Mouse (Mus musculus) ES-Bruce4 (cell line): ENCODE measurements around the gene Ifit2. TPM values are rescaled to one million over a fixed set of nuclear protein-coding genes. Genes with fewer than 3 reads are reported as not detected.

Experiments used
- H3K27ac ChIP-seq: 2 replicates; pipeline ENCODE4 v1.5.1; 2012; ENCODE audit warnings: low read length, inconsistent platforms; ENCODE audit not compliant: insufficient read depth
- H3K27me3 ChIP-seq: 2 replicates; pipeline ENCODE4 v1.6.1; 2012; ENCODE audit warnings: mild to moderate bottlenecking, low read length, inconsistent platforms; ENCODE audit not compliant: control insufficient read depth, poor library complexity, insufficient read depth, severe bottlenecking
- H3K36me3 ChIP-seq: 2 replicates; pipeline ENCODE4 v1.6.1; 2012; ENCODE audit warnings: inconsistent platforms, mild to moderate bottlenecking, low read length, moderate library complexity; ENCODE audit not compliant: control insufficient read depth, poor library complexity, insufficient read depth, severe bottlenecking
- H3K4me1 ChIP-seq: one replicate; pipeline ENCODE4 v1.8.1; 2011; ENCODE audit warnings: low read length; ENCODE audit not compliant: control insufficient read depth, insufficient read depth
- H3K4me3 ChIP-seq: 2 replicates; pipeline ENCODE4 v1.5.1; 2011; ENCODE audit warnings: low read depth, mild to moderate bottlenecking, low read length
- H3K9ac ChIP-seq: 2 replicates; pipeline ENCODE4 v1.6.1; 2012; ENCODE audit warnings: low read depth, mild to moderate bottlenecking, inconsistent platforms; ENCODE audit not compliant: poor library complexity, severe bottlenecking
- H3K9me3 ChIP-seq: replicated peaks from 2 replicates; pipeline ENCODE4 v1.6.1; 2012; ENCODE audit warnings: mild to moderate bottlenecking, low read length, inconsistent platforms; ENCODE audit not compliant: control insufficient read depth, poor library complexity, insufficient read depth, severe bottlenecking
- CTCF ChIP-seq: IDR thresholded peaks from one replicate; pipeline ENCODE4 v1.8.1; 2011; ENCODE audit warnings: low read depth, low read length
- EP300 ChIP-seq: IDR thresholded peaks from 2 replicates; pipeline ENCODE4 v1.6.1; 2011; ENCODE audit warnings: low read depth, low read length; ENCODE audit not compliant: insufficient read depth
- POLR2A ChIP-seq: IDR thresholded peaks from one replicate; pipeline ENCODE4 v1.8.1; 2011; ENCODE audit warnings: low read length; ENCODE audit not compliant: insufficient read depth
- polyA plus RNA-seq: library from polyadenylated mRNA; stranded (reverse); fragments of >200 nt; gene quantifications from 2 replicates; pipeline ENCODE4 v1.2.4, GENCODE M21; 2011; ENCODE audit warnings: low read depth; ENCODE audit not compliant: missing spikeins, insufficient read depth, insufficient read length

Ifit2 gene
- polyA plus RNA-seq, result 1.9 and 3.2 TPM in 2 replicates

DNA sequence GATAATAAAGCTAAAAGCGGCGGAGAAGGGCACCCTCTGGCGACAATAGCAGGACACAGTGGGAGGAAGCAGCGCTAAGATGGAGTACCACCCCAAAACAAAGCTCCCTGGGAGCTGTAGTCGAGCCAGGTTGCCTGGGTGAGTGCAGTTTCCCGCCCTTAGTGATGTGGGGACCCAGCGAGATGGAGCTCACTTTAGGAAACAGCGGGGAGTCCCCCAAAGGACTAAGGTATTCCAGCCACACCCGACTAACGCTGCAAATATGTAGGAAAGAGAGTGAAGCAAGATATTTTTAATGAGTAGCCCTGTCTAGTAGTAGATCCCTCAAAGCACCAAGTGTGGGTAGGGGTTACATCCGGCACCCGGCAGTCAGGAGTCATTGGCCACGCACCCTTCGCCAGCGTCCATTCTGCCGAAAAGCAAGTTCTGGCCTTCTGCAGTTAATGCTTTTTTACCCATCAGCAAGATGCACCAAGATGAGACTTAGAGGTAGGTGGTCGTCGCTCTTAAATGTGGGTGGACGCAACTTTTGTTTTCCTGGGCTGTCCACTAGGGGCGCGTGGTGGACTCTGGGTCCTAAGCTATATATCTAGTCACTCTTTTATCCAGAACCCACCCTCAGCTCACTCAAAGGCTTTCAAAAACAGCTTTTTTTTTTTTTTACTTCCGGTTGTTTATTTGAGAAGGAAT, at the start of gene Ifit2:
Gene Ifit2, plus strand, starts transcription at position 161 of the 690 bp plus-strand sequence.
- Histone ChIP-seq H3K4me3 (peak within 1 kb of the TSS; percentile 70), H3K4me1 (no peaks in the 10 kb centered on the region), H3K27me3 (no peaks in the 10 kb centered on the region; the same call in 1 of the 2 replicates), H3K27ac (no peak within 1 kb of the TSS), H3K9me3 (no peaks in the 10 kb centered on the region), H3K9ac (0 out of 2 replicates have a peak within 1 kb of the TSS, but pooled peaks have one; percentile 41), H3K36me3 (no peaks in the 10 kb centered on the region)
- TF ChIP-seq EP300 (no peak), CTCF (peak; percentile 47), POLR2A (no peak)

DNA sequence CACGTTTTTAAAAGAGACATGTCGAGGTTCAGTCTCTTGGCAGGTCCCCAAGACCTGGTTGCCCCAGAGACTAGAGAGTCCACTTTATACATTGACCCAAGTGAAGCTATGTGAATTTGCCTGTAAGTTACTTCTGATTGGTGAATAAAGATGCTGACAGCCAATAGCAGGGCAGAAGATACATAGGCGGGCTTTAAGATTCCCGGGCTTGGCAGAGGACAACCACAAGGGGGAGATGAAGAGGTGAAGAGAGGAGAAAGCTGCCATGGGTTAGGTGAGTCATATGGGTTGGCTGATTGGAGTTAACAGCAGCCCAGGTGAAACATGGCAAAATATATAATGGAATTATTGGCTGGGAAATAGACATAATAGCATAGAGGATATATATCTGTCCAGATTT, 49.7 kb upstream of the Ifit2 start:
- H3K27me3 ChIP-seq, result no peaks in the 10 kb centered on the region
- H3K4me1 ChIP-seq, result no peaks in the 10 kb centered on the region
- H3K9ac ChIP-seq, result no peak overlapping the region
- H3K4me3 ChIP-seq, result no peak overlapping the region
- H3K27ac ChIP-seq, result no peak overlapping the region
- no peaks in the 10 kb centered on the region for H3K9me3 ChIP-seq
- no peaks in the 10 kb centered on the region for H3K36me3 ChIP-seq
- TF ChIP-seq POLR2A (no peak), CTCF (peak; percentile 34)

DNA sequence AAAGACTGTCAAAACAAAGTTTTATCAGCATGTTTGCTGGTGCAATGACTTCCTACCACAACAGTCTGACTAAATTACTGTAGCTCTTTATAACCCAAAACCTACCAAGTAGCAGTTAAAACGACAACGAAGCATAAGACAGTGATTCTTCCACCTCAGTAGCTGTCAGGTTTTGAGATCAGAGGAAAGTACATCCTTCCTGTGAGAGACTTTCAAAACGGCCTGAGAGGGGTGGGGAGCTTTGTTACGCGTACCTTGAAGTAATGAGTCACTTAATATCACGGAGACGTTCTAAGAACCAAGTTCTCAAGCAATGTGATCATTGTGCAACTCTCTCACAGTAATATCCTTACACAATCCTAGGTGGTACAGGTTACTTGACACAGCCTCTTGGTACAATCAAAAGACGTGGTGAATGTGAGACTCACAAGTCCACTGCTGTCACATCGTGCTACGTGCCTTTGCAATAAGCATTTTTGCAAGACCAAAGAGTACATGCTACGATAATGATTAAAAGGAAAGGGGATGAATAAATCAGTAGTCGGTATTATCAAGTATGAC, 45.3 kb upstream of the Ifit2 start:
- Histone ChIP-seq H3K9ac (no peak overlapping the region), H3K27ac (no peak overlapping the region), H3K9me3 (no peaks in the 10 kb centered on the region), H3K4me3 (no peak overlapping the region), H3K27me3 (no peaks in the 10 kb centered on the region), H3K36me3 (no peaks in the 10 kb centered on the region), H3K4me1 (no peaks in the 10 kb centered on the region)
- no peak for TF ChIP-seq CTCF
- TF ChIP-seq POLR2A, result no peak
- TF ChIP-seq EP300, result no peak

DNA sequence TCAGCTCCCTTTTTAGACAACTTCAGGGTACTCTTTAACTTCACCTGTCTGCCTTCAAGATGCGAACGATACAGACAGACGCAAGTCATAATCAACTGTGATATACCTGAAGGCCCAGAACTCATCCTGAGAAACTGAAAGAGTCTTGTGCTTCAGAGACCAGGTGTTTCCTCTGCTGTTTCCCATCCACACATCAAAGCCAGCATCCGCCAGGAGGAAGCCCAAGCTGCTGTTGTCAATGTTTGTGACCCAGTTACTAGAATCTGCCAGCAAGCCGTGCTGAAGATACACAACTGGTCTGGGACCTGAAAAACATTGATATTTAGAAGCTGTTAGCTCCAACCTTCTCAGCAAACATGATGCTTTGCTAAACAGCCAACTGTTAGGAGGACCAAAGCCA, 39.8 kb upstream of the Ifit2 start:
- no peaks in the 10 kb centered on the region for H3K9me3 ChIP-seq
- no peaks in the 10 kb centered on the region for H3K27me3 ChIP-seq
- no peak overlapping the region for H3K4me3 ChIP-seq
- H3K27ac ChIP-seq, result no peak overlapping the region
- TF ChIP-seq CTCF, result no peak
- TF ChIP-seq POLR2A, result no peak
- no peak for TF ChIP-seq EP300
- H3K4me1 ChIP-seq, result no peaks in the 10 kb centered on the region
- no peaks in the 10 kb centered on the region for H3K36me3 ChIP-seq
- no peak overlapping the region for H3K9ac ChIP-seq

DNA sequence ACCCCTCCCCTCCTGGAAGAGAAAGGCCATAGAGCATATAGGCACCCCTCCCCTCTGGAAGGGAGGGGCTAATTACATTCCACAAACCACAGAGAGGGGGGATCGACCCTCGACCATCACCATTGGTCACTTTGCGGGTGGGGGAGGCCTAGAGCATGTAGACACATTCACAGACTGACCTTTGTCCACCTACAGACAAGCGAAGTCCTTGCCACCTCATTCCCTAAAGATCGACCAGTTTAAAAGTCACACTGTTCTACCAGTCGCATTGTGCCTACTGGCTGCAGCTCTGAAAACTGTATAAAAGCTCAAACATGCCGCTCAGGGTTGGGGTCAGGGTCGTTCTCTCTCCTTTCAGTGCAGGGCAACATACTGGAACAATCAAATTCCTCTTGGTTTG, 39.0 kb upstream of the Ifit2 start:
- H3K4me1 ChIP-seq, result no peaks in the 10 kb centered on the region
- H3K27me3 ChIP-seq, result no peaks in the 10 kb centered on the region
- no peak overlapping the region for H3K4me3 ChIP-seq
- no peaks in the 10 kb centered on the region for H3K36me3 ChIP-seq
- no peaks in the 10 kb centered on the region for H3K9me3 ChIP-seq
- TF ChIP-seq POLR2A, result no peak
- TF ChIP-seq CTCF, result no peak
- no peak for TF ChIP-seq EP300
- H3K9ac ChIP-seq, result no peak overlapping the region
- no peak overlapping the region for H3K27ac ChIP-seq

DNA sequence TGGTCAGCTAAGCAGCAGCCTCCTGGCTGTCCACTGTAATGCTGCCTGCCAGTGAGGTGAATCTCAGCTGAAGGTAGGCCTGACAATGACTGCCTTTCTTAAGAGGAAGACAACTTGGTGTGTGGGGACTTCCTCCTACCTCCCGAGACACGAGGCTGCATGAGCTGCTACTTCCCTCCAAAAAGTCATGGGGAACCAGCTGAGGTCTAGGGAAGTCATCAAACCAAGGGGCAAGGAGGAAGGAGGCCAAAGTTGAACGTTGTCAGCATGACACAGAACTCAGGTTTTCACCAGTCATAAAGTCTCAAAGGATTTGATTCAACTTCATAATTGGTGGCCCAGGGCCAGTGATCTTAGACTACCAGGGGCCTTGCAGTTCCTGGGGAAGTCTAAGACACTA, 34.8 kb upstream of the Ifit2 start:
- H3K4me1 ChIP-seq, result no peaks in the 10 kb centered on the region

More for the DNA sequence above, 34.8 kb upstream of the Ifit2 start:
- TF ChIP-seq EP300 (no peak), CTCF (no peak), POLR2A (no peak)
- Histone ChIP-seq H3K27ac (no peak overlapping the region), H3K4me3 (no peak overlapping the region), H3K9me3 (no peaks in the 10 kb centered on the region), H3K9ac (no peak overlapping the region), H3K36me3 (no peaks in the 10 kb centered on the region), H3K27me3 (no peaks in the 10 kb centered on the region)
